Mouse (Mus musculus): ENCODE data around the gene Bahd1. TPM values are rescaled to one million over a fixed set of nuclear protein-coding genes. Genes with fewer than 3 reads are reported as not detected.

Bahd1 gene
- polyA plus RNA-seq, 1 experiment from 2014 or later: 3.4 TPM

GRCm38 (mm10) chr2:118875316-118875715 lies 24.9 kb upstream of the Bahd1 start:
- no peak overlapping the region for H3K27ac ChIP-seq (ENCODE audit: low read length)
- H3K4me3 ChIP-seq (replicated peaks; ENCODE audit: low read length): no peak overlapping the region
- H3K27me3 ChIP-seq (ENCODE audit: control insufficient read depth, insufficient read depth, low read length): no peaks in the 10 kb centered on the region
- ATAC-seq (ENCODE audit: insufficient read depth, low FRiP score): no peak
- H3K4me1 ChIP-seq (ENCODE audit: control insufficient read depth, insufficient read depth, low read length): no peaks in the 10 kb centered on the region
- no peak overlapping the region for H3K9ac ChIP-seq (ENCODE audit: low read length)
- 85% methylated on average over 8 of the region's 8 CpGs for WGBS
- H3K4me2 ChIP-seq (ENCODE audit: low read depth, low read length): no peak overlapping the region
- no peaks in the 10 kb centered on the region; the same call in 1 of the 2 replicates for H3K36me3 ChIP-seq (ENCODE audit: control insufficient read depth, insufficient read depth, low read length)
- H3K9me3 ChIP-seq (replicated peaks; ENCODE audit: control insufficient read depth, low read length): no peaks in the 10 kb centered on the region

GRCm38 (mm10) chr2:118876453-118876852 lies 23.7 kb upstream of the Bahd1 start:
- Histone ChIP-seq H3K4me1 (ENCODE audit: control insufficient read depth, insufficient read depth, low read length) (no peaks in the 10 kb centered on the region), H3K36me3 (ENCODE audit: control insufficient read depth, insufficient read depth, low read length) (no peaks in the 10 kb centered on the region; the same call in 1 of the 2 replicates), H3K27ac (ENCODE audit: low read length) (no peak overlapping the region), H3K27me3 (ENCODE audit: control insufficient read depth, insufficient read depth, low read length) (no peaks in the 10 kb centered on the region), H3K9ac (ENCODE audit: low read length) (no peak overlapping the region), H3K4me2 (ENCODE audit: low read depth, low read length) (no peak overlapping the region), H3K4me3 (replicated peaks; ENCODE audit: low read length) (no peak overlapping the region), H3K9me3 (replicated peaks; ENCODE audit: control insufficient read depth, low read length) (no peaks in the 10 kb centered on the region)
- WGBS: 91% methylated on average over 9 of the region's 9 CpGs
- no peak for ATAC-seq (ENCODE audit: insufficient read depth, low FRiP score)

- Histone ChIP-seq H3K9me3 (replicated peaks; ENCODE audit: control insufficient read depth, low read length) (no peaks in the 10 kb centered on the region), H3K27ac (ENCODE audit: low read length) (no peak overlapping the region), H3K4me3 (replicated peaks; ENCODE audit: low read length) (no peak overlapping the region), H3K4me2 (ENCODE audit: low read depth, low read length) (no peak overlapping the region), H3K4me1 (ENCODE audit: control insufficient read depth, insufficient read depth, low read length) (peaks cover 4% of the 10 kb centered on the region; the same call in 1 of the 2 replicates), H3K36me3 (ENCODE audit: control insufficient read depth, insufficient read depth, low read length) (no peaks in the 10 kb centered on the region), H3K9ac (ENCODE audit: low read length) (no peak overlapping the region), H3K27me3 (ENCODE audit: control insufficient read depth, insufficient read depth, low read length) (peaks cover 3% of the 10 kb centered on the region; the same call in 1 of the 2 replicates)
- no peak for ATAC-seq (ENCODE audit: insufficient read depth, low FRiP score)
- 73% methylated on average over 4 of the region's 4 CpGs for WGBS
These were observed 19.2 kb upstream of the Bahd1 start for GRCm38 (mm10) chr2:118881019-118881418.

- no peak for ATAC-seq (ENCODE audit: insufficient read depth, low FRiP score)
- Histone ChIP-seq H3K36me3 (ENCODE audit: control insufficient read depth, insufficient read depth, low read length) (no peaks in the 10 kb centered on the region), H3K9ac (ENCODE audit: low read length) (no peak overlapping the region), H3K27me3 (ENCODE audit: control insufficient read depth, insufficient read depth, low read length) (peaks cover 3% of the 10 kb centered on the region; the same call in 1 of the 2 replicates), H3K4me3 (replicated peaks; ENCODE audit: low read length) (no peak overlapping the region), H3K4me1 (ENCODE audit: control insufficient read depth, insufficient read depth, low read length) (peaks cover 4% of the 10 kb centered on the region; the same call in 1 of the 2 replicates), H3K9me3 (replicated peaks; ENCODE audit: control insufficient read depth, low read length) (no peaks in the 10 kb centered on the region), H3K27ac (ENCODE audit: low read length) (no peak overlapping the region), H3K4me2 (ENCODE audit: low read depth, low read length) (no peak overlapping the region)
- WGBS: 70% methylated on average over 5 of the region's 5 CpGs
These were observed 18.2 kb upstream of the Bahd1 start for GRCm38 (mm10) chr2:118881956-118882355.

- Histone ChIP-seq H3K9me3 (replicated peaks; ENCODE audit: control insufficient read depth, low read length) (no peaks in the 10 kb centered on the region), H3K4me3 (replicated peaks; ENCODE audit: low read length) (peak overlapping the region; percentile 46), H3K4me2 (ENCODE audit: low read depth, low read length) (peak overlapping the region; percentile 76), H3K36me3 (ENCODE audit: control insufficient read depth, insufficient read depth, low read length) (no peaks in the 10 kb centered on the region), H3K4me1 (ENCODE audit: control insufficient read depth, insufficient read depth, low read length) (peaks cover 8% of the 10 kb centered on the region; the same call in 1 of the 2 replicates), H3K27me3 (ENCODE audit: control insufficient read depth, insufficient read depth, low read length) (peaks cover 3% of the 10 kb centered on the region; the same call in 1 of the 2 replicates), H3K9ac (ENCODE audit: low read length) (peak overlapping the region; percentile 73), H3K27ac (ENCODE audit: low read length) (0 out of 2 replicates have a peak overlapping the region, but pooled peaks have one; percentile 19)
- 3% methylated on average over 32 of the region's 32 CpGs for WGBS
- ATAC-seq (ENCODE audit: insufficient read depth, low FRiP score): peak; percentile 84
These were observed 17.1 kb upstream of the Bahd1 start for GRCm38 (mm10) chr2:118882840-118883679.

GRCm38 (mm10) chr2:118887440-118887839 lies 12.7 kb upstream of the Bahd1 start:
- peaks cover 6% of the 10 kb centered on the region; the same call in 1 of the 2 replicates for H3K27me3 ChIP-seq (ENCODE audit: control insufficient read depth, insufficient read depth, low read length)
- no peak overlapping the region for H3K4me2 ChIP-seq (ENCODE audit: low read depth, low read length)

GRCm38 (mm10) chr2:118887845-118888548 lies 12.2 kb upstream of the Bahd1 start:
- peaks cover 6% of the 10 kb centered on the region; the same call in 1 of the 2 replicates for H3K27me3 ChIP-seq (ENCODE audit: control insufficient read depth, insufficient read depth, low read length)
- no peak overlapping the region for H3K4me2 ChIP-seq (ENCODE audit: low read depth, low read length)
- H3K9me3 ChIP-seq (replicated peaks; ENCODE audit: control insufficient read depth, low read length): no peaks in the 10 kb centered on the region

More at GRCm38 (mm10) chr2:118887440-118887839, 12.7 kb upstream of the Bahd1 start:
- Histone ChIP-seq H3K27ac (ENCODE audit: low read length) (no peak overlapping the region), H3K4me3 (replicated peaks; ENCODE audit: low read length) (no peak overlapping the region), H3K9ac (ENCODE audit: low read length) (no peak overlapping the region), H3K4me1 (ENCODE audit: control insufficient read depth, insufficient read depth, low read length) (peaks cover 8% of the 10 kb centered on the region; the same call in 1 of the 2 replicates), H3K36me3 (ENCODE audit: control insufficient read depth, insufficient read depth, low read length) (no peaks in the 10 kb centered on the region), H3K9me3 (replicated peaks; ENCODE audit: control insufficient read depth, low read length) (no peaks in the 10 kb centered on the region)
- ATAC-seq (ENCODE audit: insufficient read depth, low FRiP score): no peak
- WGBS: 57% methylated on average over 13 of the region's 13 CpGs

GRCm38 (mm10) chr2:118891173-118891572 lies 9.0 kb upstream of the Bahd1 start:
- WGBS: 89% methylated on average over 4 of the region's 4 CpGs
- no peaks in the 10 kb centered on the region for H3K36me3 ChIP-seq (ENCODE audit: control insufficient read depth, insufficient read depth, low read length)
- H3K9me3 ChIP-seq (replicated peaks; ENCODE audit: control insufficient read depth, low read length): no peaks in the 10 kb centered on the region
- no peak overlapping the region for H3K27ac ChIP-seq (ENCODE audit: low read length)
- no peak overlapping the region for H3K4me2 ChIP-seq (ENCODE audit: low read depth, low read length)
- H3K27me3 ChIP-seq (ENCODE audit: control insufficient read depth, insufficient read depth, low read length): peaks cover 22% of the 10 kb centered on the region
- H3K9ac ChIP-seq (ENCODE audit: low read length): no peak overlapping the region
- ATAC-seq (ENCODE audit: insufficient read depth, low FRiP score): no peak
- H3K4me3 ChIP-seq (replicated peaks; ENCODE audit: low read length): no peak overlapping the region
- H3K4me1 ChIP-seq (ENCODE audit: control insufficient read depth, insufficient read depth, low read length): peaks cover 5% of the 10 kb centered on the region

More at GRCm38 (mm10) chr2:118887845-118888548, 12.2 kb upstream of the Bahd1 start:
- H3K4me3 ChIP-seq (replicated peaks; ENCODE audit: low read length): no peak overlapping the region
- no peaks in the 10 kb centered on the region for H3K36me3 ChIP-seq (ENCODE audit: control insufficient read depth, insufficient read depth, low read length)
- H3K9ac ChIP-seq (ENCODE audit: low read length): no peak overlapping the region
- ATAC-seq (ENCODE audit: insufficient read depth, low FRiP score): 0 out of 2 replicates have a peak, but pooled peaks have one; percentile 19
- peaks cover 7% of the 10 kb centered on the region; the same call in 1 of the 2 replicates for H3K4me1 ChIP-seq (ENCODE audit: control insufficient read depth, insufficient read depth, low read length)
- 21% methylated on average over 14 of the region's 14 CpGs for WGBS
- H3K27ac ChIP-seq (ENCODE audit: low read length): no peak overlapping the region

Measured in stomach, embryonic 16.5 days (tissue).